Mouse (Mus musculus) large intestine, adult 2 months (tissue): ENCODE data around the gene Tiam1. TPM values are rescaled to one million over a fixed set of nuclear protein-coding genes. Genes with fewer than 3 reads are reported as not detected.

Experiments used
- DNase-seq: peaks from one replicate; pipeline ENCODE4 v3.0.0-alpha.2; 2012; ENCODE audit warnings: low read depth, low spot score
- WGBS: fragments of 180-500 bp; shearing (Covaris S2); methylation state at CpG from one replicate; pipeline ENCODE4 v1.1.7; 2018; 5-methylcytosine and 5-hydroxymethylcytosine counted together
- polyA plus RNA-seq: library from polyadenylated mRNA; depleted of rRNA; stranded (reverse); fragments of >200 nt; gene quantifications from 2 replicates; pipeline ENCODE4 v1.2.3, GENCODE M21; 2012

Gene Tiam1
- polyA plus RNA-seq, 1 experiment, result 2.8 TPM

GRCm38 (mm10) chr16:89973814-89974712 lies 169.5 kb downstream of the Tiam1 start:
- WGBS, result 68% methylated on average over 16 of the region's 16 CpGs
- no peak for DNase-seq

DNA sequence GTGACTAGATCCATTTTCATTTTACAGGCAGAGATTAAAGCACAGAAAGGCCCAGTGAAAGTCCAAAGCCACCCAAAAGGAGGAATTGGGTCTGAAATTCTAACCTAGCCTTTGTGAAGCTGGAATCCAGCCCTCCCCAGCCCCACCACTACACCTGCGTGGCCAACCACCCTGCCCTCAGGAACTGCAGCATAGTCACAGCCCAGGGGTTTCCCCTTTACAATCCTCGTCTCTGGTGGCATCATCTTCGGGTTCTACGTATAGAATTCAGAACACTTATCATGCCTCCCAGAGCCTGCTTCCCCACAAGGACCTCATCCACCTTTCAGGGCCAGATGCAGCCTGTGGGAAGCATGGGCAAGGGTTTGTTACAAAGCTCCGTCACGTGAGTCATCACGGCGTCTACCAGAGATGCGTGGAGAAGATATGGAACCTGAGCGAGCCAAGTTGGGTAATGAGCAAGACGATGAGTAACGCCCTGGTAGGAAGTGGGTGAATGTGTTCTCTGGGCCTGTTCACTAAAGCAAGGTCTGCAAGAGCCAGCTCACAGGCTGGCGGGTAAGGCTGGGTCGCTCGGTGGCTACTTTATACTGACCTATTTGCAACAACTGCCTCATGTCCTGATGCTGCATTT lies 170.6 kb downstream of the Tiam1 start:
- 94% methylated on average over 15 of the region's 15 CpGs for WGBS
- DNase-seq, result no peak

- WGBS, result 58% methylated on average over 6 of the region's 6 CpGs
- DNase-seq, result no peak
These were observed 171.6 kb downstream of the Tiam1 start for GRCm38 (mm10) chr16:89972018-89972417.

DNA sequence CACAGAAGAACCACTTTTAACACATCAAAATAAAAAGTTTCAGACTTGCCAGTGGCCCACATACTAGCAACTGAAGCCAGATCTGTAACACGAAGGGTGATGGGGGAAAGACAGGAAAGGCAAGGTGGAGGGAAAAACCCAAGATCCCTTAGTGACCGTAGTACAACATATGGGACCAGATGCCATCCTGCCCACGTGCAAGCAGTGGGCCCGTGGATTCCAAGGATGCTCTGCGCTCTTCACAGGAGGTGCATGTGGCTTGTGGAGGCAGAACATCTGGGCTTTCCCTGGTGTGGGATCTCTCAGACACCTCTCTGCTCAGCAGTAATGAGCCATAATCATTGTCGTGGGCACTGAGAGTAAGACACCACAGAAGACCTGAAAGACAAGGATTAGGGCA lies 175.5 kb downstream of the Tiam1 start:
- 78% methylated on average over 6 of the region's 6 CpGs for WGBS

GRCm38 (mm10) chr16:89962876-89963275 lies 180.7 kb downstream of the Tiam1 start:
- DNase-seq, result no peak
- 78% methylated on average over 14 of the region's 14 CpGs for WGBS

More for the DNA sequence above, 175.5 kb downstream of the Tiam1 start:
- DNase-seq, result no peak

DNA sequence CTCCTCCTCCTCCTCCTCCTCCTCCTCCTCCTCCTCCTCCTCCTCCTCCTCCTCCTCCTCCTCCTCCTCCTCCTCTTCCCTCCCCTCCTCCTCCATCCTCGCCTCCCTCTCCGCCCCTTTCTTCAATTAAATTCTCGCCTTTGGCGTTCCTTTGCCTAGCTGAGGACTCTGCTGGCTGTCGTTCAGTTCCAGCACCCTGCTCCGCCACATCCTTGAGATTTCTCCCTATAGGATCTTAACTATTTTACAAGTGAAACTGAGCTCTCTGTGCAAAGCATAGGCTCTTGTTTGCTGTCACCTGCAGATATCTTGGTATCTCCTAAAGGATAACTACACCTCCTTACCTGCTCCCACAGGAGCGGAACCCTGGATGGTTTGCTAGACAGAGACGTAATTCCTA lies 182.7 kb downstream of the Tiam1 start:
- 29% methylated on average over 6 of the region's 8 CpGs for WGBS
- DNase-seq, result no peak

GRCm38 (mm10) chr16:89960186-89960878 lies 183.2 kb downstream of the Tiam1 start:
- WGBS, result 6% methylated on average over 32 of the region's 33 CpGs
- DNase-seq, result no peak

DNA sequence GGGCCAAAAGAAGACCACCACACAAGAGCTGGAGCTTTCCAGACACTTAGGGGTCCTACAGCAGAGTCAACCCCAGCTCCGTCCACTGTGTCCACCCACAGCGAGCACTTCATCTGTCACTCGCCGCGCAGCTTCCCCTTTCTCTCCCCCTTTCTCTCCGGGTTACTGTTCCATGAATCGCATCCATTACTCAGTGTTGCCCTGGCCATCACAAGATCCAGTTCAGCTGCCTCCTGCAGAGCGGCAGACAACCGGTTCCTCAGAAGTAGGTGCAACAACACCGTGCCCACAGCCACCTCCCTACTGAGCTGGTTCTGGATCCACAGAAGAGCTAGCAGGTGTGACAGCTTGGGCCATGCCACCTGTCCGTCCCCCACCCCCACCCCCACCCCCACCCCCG lies 184.6 kb downstream of the Tiam1 start:
- WGBS, result 63% methylated on average over 12 of the region's 12 CpGs
- DNase-seq, result no peak

GRCm38 (mm10) chr16:89958030-89958429 lies 185.5 kb downstream of the Tiam1 start:
- WGBS, result 66% methylated on average over 10 of the region's 10 CpGs

DNA sequence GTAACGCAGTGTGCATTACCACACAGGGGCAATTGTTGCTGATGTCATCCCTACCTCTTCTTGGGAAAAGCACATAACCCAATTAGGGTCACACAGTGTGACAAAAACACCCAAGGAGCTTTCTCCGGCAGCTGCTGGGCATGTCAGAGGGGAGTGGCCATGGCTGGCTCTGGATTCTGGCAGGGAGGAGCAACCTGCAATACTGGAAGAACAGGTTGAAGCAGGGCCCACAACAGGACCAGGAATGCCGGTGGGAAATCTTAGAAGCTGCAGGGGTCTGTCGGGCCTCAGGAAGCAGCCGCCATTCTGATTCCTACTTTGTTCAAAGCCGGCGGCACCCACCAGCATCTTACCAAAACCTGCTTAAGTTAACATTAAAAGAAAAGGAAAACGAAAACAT lies 189.0 kb downstream of the Tiam1 start:
- WGBS, result 50% methylated on average over 8 of the region's 8 CpGs
- no peak for DNase-seq

More at GRCm38 (mm10) chr16:89958030-89958429, 185.5 kb downstream of the Tiam1 start:
- no peak for DNase-seq

GRCm38 (mm10) chr16:89954114-89954513 lies 189.5 kb downstream of the Tiam1 start:
- 61% methylated on average over 1 of the region's 1 CpGs for WGBS
- no peak for DNase-seq

GRCm38 (mm10) chr16:89952821-89953220 lies 190.7 kb downstream of the Tiam1 start:
- 81% methylated on average over 5 of the region's 5 CpGs for WGBS
- DNase-seq, result no peak

GRCm38 (mm10) chr16:89950754-89951153 lies 192.8 kb downstream of the Tiam1 start:
- WGBS, result 62% methylated on average over 8 of the region's 8 CpGs
- DNase-seq, result no peak

DNA sequence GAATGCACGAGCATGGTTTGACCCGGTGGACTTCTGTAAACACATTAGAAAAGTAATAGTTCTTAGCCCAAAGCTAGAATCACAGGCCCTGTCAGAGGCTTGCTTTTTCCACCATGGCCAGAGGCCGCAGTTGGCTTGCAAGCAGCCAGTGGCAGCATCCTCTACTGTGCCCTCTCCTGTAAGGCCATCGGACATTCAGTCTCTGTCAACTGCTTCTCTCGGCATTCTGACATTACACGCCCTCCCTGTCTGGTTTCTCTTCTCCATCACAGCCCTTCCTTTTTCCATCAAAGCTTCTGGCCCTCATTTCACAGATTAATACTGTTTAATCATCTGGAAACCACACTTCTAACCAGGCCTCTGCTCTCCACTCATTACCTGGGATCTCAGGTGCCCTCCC lies 193.3 kb downstream of the Tiam1 start:
- no peak for DNase-seq
- 85% methylated on average over 6 of the region's 6 CpGs for WGBS

- 96% methylated on average over 1 of the region's 1 CpGs for WGBS
- no peak for DNase-seq
These were observed 195.5 kb downstream of the Tiam1 start for GRCm38 (mm10) chr16:89948040-89948439.

DNA sequence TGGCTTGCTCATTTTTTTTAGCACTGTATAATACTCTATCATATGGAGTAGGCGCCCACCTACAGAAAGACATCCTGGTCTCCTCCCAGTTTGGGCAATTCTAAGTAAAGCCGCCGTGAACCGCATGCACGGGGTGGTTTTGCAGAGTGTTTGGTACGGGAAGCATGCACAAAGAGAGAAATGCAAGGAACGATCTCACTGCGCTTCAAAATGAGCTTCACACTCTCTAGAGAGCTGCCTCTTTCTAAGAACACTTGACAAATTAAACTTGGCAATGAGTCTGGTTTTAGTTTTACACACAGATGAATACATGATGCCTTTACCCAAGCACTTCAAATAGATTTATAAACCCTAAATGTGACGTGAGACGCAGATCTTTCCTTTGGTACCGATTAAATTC lies 196.8 kb downstream of the Tiam1 start:
- 93% methylated on average over 11 of the region's 11 CpGs for WGBS

DNA sequence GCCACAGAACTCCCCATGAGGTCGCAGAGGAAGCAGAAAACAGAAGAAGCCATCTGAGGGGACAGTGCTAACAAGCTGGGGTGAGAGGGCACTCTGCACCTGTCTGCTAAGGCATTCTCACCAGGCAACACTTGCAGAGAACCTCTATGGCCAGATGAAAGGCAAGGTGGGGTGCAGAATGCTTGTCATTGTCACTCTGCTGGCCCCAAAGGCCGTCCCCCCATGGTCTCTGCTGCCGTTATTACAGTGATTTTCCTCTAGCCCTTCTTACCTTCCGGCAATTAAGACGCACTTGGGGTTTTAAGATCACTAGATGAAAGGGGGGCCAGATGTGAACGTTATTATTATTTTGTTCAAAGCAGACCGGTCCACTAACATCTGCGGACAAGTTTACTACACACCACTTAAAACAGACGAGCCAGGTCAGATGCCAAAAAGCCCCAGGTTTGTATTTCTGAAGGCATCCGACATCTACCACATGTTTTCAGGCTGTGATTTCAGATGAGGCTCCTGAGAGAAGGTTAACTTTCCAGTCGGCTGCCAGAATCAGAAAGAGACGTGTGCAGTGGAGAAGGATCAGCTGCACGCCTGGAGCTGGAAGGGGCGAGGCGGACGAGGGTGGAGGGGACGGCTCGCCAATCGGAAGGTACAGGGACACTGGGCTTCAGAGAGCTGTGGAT lies 198.8 kb downstream of the Tiam1 start:
- WGBS, result 80% methylated on average over 19 of the region's 19 CpGs
- DNase-seq, result no peak

More for the DNA sequence above, 196.8 kb downstream of the Tiam1 start:
- DNase-seq, result no peak

DNA sequence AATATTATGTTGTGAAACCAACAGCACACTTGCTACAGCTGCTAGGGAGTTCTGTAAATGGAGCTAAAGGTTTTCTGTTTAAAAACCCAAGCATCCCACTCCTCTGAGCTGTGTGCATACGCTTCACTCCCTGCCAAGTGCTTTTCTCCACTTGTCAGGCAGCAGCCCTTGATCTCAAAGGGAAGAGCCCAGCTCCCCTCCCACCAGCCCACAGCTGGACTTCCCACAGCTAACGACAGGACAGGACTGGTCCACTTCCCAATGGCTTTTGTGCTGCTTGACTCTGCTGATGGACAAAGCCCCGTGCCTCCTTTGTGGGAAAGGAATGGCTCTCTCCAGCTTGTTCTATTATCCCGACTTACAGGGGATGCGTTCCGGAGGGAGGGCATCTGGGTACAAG lies 199.5 kb downstream of the Tiam1 start:
- WGBS, result 72% methylated on average over 6 of the region's 6 CpGs

DNA sequence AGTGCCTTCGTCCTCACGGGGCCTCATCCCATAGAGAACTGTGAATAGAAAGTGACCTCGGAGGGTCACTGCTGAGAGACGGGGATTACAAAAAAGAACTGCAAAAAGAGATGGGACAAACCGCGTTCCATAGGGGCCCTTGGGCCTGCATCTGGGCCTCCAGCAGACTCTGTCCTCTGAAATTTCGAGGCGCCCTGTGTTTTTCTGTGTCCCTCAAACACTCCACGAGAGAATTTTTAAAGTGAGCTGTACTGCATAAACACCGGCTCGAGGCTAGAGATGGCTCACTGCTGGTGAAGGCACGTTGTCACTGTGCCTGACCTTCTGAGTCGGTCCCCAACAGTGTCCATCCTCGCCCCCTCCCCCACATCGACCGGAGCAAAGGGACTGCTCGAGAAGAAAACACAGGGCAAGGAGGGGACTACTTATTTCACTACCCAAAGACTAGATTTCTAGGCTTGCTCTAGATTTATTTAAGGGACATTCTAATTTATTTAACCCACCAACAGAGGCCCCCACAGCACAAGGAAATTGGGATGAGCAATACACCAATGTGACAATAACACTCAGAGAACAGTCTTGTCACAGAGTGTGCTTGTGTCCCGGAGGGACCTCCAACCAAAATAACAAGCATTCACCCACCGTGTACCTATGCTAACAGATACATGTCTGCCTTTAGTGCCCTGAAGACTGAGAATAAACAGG lies 200.2 kb downstream of the Tiam1 start:
- DNase-seq, result no peak
- 63% methylated on average over 19 of the region's 19 CpGs for WGBS

More for the DNA sequence above, 199.5 kb downstream of the Tiam1 start:
- no peak for DNase-seq
